Mouse (Mus musculus) T-helper 1 cell (primary cell): Measurements from ENCODE around the gene Spata20.

ENCODE experiments used
- in situ Hi-C: fragments of 300-600 bp; cut with MboI, MseI; formaldehyde crosslinking; loops from one replicate; pipeline ENCODE4 v1.15.1; 2025; ENCODE audit warnings: high pct_unique_total_duplicates

Spata20 gene

DNA sequence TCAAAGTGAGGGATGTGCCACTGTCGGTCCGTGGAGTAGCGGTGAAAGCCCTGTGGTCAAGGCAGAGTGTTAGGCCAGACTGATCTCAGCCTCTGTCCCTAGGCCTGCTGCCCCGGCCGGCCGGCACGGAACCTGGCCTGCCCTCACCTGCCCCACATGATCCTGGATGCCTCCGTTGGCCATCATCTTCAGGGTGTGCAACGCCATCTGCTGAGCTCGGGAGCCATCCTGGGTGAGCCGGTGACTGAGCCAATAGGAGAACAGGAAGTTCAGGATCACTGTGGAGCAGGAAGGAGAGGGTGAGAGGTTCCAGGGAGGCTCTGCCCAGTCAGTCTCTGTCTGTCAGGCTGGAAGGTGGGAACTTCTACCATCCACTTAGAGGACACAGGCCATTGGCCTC is 2.5 kb downstream of the Spata20 start:
- in situ Hi-C loops = loop anchor here (5.0 to 25.0 kb wide), 2 partner anchors 136 to 346 kb away; no protein-coding TSS in a partner anchor

DNA sequence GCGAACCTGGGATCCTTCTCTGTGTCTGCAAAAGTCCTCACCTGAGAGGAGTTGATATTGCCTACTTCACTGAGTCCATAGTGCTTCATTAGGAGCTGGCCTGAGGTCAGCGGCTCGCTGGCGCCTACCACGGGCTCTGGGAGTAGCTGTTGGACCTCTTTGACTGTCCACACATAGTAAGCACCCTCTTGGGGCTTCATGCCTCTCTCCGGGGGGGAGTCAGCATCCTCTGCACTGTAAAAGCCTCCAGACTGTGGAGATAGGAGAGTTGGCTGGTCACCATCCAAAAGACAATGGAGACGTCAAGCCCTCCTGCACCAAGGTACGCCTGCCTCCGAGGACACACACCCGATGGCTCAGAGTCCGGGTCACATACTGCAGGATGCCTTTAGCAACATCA is 3.2 kb downstream of the Spata20 start:
- in situ Hi-C loops = loop anchor here (5.0 to 25.0 kb wide), 2 partner anchors 135 to 345 kb away; no protein-coding TSS in a partner anchor

GRCm38 (mm10) chr11:94481963-94482362 is 4.0 kb downstream of the Spata20 start:
- in situ Hi-C loops = loop anchor here (5.0 to 25.0 kb wide), 2 partner anchors 135 to 345 kb away; no protein-coding TSS in a partner anchor

DNA sequence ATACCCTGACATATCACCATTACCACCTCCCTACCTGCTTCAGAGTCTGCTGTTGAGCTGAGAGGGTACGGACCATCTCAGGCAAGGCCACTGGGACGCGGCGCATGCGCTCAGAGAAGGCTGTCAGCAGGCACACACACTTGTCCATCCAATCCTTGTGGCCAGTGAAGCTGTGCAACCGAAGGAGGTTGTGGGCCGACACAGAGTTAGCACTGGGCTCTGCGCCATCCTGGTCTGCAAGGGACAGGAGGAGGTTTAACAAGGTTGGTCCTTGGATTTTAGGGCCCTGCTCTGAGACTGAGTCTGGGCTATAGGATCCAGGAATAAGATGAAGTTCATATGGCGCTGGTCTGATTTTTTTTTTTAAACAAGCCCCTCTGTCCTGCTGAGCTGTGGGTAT is 5.6 kb downstream of the Spata20 start:
- in situ Hi-C loops = loop anchor here (5.0 to 25.0 kb wide), 2 partner anchors 133 to 343 kb away; no protein-coding TSS in a partner anchor

DNA sequence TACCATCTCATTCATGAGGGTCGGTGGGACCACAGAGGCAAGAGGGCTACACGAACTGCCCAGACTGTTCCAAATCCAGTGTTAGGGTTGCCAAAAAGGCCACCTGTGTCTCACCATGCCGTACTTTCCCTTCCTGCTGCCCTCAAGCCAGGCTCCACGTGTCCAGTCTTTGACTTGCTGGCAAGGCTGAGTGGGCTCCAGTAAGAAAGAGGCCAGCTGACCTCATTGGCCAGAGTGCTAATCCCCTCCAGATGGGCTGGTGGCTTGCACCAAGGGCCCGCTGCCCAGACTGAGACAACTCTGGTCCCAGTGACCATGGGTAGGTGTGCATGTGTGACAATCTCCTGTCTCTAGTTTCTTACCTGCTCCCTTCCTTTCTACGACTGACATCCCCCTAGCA is 8.3 kb downstream of the Spata20 start:
- in situ Hi-C loops = loop anchor here (25.0 kb wide), 1 partner anchor 340 kb away; no protein-coding TSS in a partner anchor

DNA sequence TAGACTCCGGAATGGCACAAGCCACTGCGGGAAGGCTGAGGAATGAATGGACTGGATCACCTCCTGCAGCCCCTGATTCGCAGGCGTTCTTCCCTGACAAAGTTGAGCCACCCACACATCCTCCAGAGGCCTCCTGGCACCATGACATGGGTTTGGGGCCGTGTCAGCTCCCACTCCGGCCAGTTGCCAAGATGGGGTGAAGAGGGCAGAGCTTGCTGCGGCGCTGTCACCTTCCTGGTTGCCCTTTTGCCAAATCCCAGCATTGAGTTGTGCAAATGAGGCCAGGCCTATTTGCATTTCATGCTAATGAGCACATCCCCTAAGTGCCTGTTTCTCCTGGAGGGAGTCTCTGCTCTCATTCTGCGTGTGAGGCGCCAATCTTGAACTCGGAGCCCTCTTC is 10.3 kb downstream of the Spata20 start:
- in situ Hi-C loops = loop anchor here (25.0 kb wide), 1 partner anchor 338 kb away; no protein-coding TSS in a partner anchor

DNA sequence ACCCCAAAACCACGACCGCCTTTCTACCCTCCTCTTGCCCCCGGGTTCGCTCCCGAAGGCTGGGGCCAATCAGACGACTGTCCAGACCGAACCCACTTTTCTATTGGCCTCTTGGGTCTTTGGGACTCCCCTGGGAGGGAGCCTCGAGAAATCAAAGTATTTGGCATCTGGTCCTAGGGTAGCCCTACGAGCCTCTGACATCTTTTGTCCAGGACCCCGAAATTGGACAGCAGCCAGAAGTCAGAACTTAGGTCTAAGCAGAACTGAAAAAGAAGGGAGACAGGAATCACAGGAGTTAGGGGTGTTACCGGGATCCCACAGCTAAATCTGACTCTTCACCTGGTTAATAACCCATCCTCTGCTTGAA is 11.5 kb downstream of the Spata20 start:
- in situ Hi-C loops = no loop called here

DNA sequence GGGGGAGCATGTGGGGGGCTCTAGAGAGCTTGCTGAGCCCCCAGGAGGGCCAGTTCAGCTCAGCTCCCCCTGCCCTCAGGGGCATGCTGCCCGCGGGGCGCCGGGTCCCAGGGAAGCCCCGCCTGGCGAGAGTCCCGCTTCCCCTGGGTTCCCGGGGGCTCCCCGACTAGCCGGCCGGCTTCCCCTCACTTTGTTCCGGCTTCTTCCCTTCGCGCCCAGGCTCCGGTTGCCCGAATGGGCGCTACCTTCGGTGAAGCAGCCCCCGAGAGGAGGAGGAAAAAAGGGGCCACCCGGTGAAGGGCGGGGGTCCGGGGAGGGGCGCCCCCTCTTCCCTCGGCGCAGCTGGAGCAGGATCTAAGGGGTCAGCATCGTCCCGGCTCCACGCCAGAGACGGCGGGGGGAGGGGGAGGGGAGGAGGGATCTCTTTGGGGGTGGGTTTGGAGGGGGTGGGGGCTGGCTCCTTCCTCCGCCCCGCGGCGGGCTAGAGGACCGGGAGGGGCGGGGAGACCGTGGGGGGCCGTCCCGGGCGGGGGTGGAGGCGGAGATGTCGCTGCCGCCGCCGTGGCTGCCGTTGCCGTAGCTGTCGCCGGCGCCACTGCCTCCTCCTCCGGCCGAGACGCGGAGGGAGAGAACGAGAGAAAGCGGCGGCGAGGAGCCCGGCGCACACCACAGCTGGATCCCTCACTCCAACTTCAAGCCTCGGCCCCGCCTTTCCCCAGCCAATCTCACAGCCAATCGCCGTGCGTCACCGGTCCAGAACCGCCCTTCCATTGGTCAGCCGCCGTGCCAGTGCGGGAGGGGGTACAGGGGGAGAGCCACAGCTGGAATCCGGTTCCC is 12.1 kb downstream of the Spata20 start, which contains the start of gene Cacna1g:
Cacna1g (minus strand) TSS at position 492 of the 837 bp plus-strand sequence.
- in situ Hi-C loops = no loop called here

GRCm38 (mm10) chr11:94472916-94473706 is 12.9 kb downstream of the Spata20 start:
- in situ Hi-C loops = no loop called here

DNA sequence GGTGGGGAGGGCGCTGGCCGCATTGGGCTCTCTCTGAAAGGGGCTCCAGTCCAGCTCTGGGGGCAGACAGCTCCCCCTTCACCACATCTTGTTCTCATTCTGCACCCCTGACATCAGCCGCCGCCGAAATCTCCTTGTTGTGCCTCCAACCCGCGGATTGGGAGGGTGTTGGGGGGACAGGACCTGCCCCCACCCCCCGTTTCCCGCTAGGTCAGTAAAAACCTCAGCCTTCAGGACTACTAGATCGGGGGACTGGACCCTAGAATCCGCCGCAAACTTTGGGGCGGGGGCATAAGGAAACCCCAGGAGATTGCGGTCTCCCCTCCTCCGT is 13.4 kb downstream of the Spata20 start:
- in situ Hi-C loops = no loop called here

DNA sequence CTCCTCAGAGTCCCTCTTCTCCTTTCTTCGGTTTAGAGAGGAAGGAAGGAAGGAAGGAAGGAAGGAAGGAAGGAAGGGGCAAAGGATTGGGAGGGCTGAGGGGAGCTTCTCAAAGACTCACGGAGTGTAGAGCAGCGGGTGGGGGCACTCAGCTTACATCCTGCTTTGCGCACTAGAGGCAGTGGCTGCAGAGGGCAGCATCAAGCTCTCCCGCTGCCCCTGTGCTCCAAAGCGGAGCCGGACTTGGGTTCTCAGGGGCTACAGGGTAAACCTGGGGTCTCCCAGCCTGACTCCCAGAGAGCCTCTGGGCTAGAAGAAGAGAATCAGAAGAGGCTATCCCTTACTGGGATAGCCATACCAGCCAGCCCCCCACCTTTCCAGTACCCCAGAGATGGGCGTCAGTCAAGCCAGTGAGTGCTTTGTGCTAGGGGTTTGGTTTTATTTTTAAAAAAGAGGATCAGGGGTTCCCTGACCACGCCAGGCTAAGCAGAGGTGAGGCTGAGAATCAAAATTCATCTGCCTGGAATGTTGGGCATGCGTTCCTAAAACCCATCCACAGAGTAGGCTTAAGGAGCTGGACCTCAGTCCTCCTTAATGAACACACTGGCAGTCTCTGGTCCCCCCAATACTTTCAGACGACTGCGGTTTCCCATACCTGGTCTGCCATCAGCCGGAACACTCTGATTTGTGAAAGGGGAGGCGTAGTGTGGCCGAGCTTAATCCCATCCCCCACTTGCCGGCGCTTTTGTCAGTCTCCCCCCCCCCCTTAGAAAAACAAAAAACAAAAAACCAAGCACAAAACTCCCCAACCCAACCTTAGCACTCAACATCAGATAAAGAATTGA is 14.0 kb downstream of the Spata20 start:
- in situ Hi-C loops = no loop called here

- in situ Hi-C loops = no loop called here
Observed at GRCm38 (mm10) chr11:94470391-94470790, 15.6 kb downstream of the Spata20 start.

GRCm38 (mm10) chr11:94469136-94470064 is 16.6 kb downstream of the Spata20 start:
- in situ Hi-C loops = no loop called here

DNA sequence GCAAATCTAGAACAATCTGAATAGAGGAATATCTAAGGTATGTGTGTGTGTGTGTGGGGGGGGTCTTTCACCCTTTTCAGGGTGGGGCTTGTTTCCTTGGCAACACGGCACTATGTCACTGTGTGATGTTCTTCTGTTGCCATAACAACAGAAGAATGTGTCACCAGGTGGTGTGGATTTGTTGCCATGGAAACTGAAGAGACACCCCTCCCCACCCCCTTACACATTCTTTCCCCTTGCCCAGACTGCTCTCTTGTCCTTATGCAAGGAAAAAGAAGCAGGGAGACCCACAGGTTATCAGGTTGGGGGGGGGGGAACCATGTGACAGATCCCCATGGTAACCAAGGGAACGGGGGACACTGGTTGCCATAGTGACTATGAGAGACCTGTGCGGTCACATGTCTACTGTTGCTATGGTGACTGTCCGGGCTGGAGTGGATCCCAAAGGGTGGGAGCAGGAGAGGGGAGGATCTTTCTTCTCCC is 17.4 kb downstream of the Spata20 start:
- in situ Hi-C loops = no loop called here

DNA sequence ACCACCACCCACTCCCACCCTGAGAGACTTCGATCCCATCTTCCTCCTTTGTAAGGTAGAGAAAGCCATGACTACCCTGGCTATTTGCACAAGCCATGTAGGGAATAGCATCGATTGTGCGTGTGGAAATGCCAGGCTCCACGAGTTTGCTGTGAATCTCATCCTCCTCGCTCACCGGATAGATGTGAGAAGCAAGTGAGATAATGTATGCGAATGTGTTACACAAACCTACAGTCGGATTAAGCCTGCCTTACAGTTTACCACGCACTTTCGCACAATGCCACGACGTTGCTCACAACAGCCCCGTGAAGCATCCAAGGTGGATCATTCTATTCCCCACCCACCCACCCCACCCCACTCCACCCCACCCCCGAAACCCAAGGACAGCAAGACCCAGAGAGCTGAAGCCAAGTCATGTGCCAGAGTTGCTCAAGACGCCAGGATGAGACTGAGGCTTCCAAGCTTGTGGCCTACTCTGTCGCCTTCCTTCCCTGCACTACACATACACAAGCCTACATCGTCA is 19.6 kb downstream of the Spata20 start:
- in situ Hi-C loops = no loop called here

GRCm38 (mm10) chr11:94464170-94464569 is 21.8 kb downstream of the Spata20 start:
- in situ Hi-C loops = no loop called here

DNA sequence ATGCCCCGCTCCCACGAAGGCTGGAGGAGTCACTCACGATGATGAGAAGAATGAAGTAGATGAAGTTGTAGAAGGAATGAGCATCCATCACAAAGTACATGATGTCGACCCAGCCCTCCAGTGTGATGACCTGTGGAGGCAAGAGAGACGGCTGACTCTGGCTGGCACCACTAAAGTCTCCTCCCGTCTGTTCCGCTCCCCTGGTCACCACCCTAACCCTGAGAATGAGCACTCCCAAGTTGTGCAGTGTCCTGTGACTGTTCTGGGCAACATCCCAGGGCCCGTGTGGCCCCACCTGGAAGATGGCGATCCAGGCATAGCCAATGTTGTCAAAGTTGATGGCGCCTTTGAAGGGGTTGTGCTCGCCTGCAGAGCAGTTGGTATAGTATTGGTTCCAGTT is 24.1 kb downstream of the Spata20 start:
- in situ Hi-C loops = no loop called here

- in situ Hi-C loops = no loop called here
Observed at GRCm38 (mm10) chr11:94457001-94457400, 29.0 kb downstream of the Spata20 start.

- in situ Hi-C loops = no loop called here
Observed at GRCm38 (mm10) chr11:94456347-94456746, 29.6 kb downstream of the Spata20 start.
